Comparison of ENCODE assay signal across 8 mouse cellular contexts in the genomic region with DNA sequence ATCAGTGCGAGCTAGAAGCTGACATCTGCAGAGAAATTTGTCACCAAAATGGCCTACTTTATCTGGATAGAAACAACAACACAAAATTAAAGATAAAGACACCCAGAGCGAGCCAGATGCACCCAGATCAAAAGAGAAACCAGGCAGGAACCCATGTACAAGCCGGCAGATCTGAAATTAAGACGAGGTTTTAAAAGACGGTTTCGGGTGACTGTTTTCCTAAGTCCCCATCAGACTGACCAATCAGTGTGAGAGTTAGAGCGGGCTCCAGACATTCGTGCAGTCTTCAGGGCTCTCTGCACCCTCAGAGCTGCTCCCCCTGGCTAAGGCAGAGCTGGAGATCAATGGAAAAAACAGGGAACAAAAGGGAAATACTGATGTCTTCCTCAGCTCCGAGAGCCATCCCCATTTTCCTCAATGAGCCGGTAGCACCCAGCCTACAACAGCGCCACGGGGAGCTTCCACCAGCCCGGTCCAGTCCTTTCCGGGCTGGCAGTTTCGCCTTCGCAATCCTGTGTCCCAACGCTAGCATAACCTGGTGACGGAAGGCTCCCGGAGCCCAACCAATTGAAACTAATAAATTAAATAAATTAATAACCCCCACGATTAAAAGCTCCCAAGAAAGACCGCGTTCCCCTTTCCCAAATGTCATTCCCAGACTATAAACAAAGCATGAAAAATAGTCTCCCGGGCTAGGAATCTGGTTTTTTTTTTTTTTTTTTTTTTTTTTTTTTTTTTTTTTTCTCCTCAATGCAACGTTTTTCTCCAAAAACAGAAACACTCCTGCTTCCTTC. TPM values are rescaled to one million over a fixed set of nuclear protein-coding genes. Genes with fewer than 3 reads are reported as not detected.
DNase-seq lines count a peak whose midpoint lies in the region; ATAC-seq and TF ChIP-seq lines count a peak whose summit lies in the region.

No protein-coding gene starts in this region.

- peak in 1 of 2 experiments; percentile 23; a peak in 2 of 4 replicates for TF ChIP-seq CTCF in CH12.LX (conservative IDR thresholded peaks at IDR 0.05 in 1 of 2, IDR thresholded peaks at IDR 0.05 in 1 of 2; ENCODE audit: low read depth in 2 of 2, low read length in 2 of 2)
- TF ChIP-seq CTCF in bone marrow, adult 2 months (IDR thresholded peaks at IDR 0.05; ENCODE audit: control insufficient read depth, insufficient read depth, low read length) = no peak
- no peak for TF ChIP-seq CTCF in embryonic fibroblast, embryonic 13.5 days (IDR thresholded peaks at IDR 0.05; ENCODE audit: borderline replicate concordance, insufficient read depth, low read length)
- peak; percentile 37 for TF ChIP-seq CTCF in stomach, postnatal 0 days (IDR thresholded peaks at IDR 0.05; ENCODE audit: low read depth)

- peak overlapping the region; percentile 86 for H3K9ac ChIP-seq in CH12.LX (ENCODE audit: insufficient read depth, low read depth)
- H3K9ac ChIP-seq in heart, embryonic 13.5 days = peak overlapping the region; percentile 96
- peak overlapping the region; percentile 87 for H3K9ac ChIP-seq in kidney, embryonic 16.5 days (replicated peaks; ENCODE audit: low read length)
- H3K9ac ChIP-seq in liver, embryonic 11.5 days (ENCODE audit: low read depth, low read length) = peak overlapping the region; percentile 58
- H3K9ac ChIP-seq in stomach, postnatal 0 days (ENCODE audit: low read length) = peak overlapping the region; percentile 70

- 0% methylated on average over 24 of the region's 24 CpGs for WGBS in bone marrow, adult 2 months
- under 1% methylated on average over 24 of the region's 24 CpGs for whole genome bisulfite sequencing in heart, embryonic 13.5 days
- under 1% methylated on average over 24 of the region's 24 CpGs for WGBS in kidney, embryonic 16.5 days
- WGBS in liver, embryonic 11.5 days = under 1% methylated on average over 24 of the region's 24 CpGs
- 2% methylated on average over 24 of the region's 24 CpGs for WGBS in stomach, postnatal 0 days

- peak; percentile 39; the same call in 1 of the 2 replicates for TF ChIP-seq EP300 in CH12.LX (IDR thresholded peaks at IDR 0.05; ENCODE audit: low read length)
- TF ChIP-seq EP300 in stomach, postnatal 0 days (optimal IDR thresholded peaks at IDR 0.05) = no peak

- peaks cover 0 to 20% of the 10 kb centered on the region in 2 experiments for H3K36me3 ChIP-seq in CH12.LX (replicated peaks in 1 of 2; ENCODE audit: control insufficient read depth in 1 of 2, insufficient read depth in 1 of 2, low read length in 1 of 2)
- H3K36me3 ChIP-seq in heart, embryonic 13.5 days = no peaks in the 10 kb centered on the region
- no peaks in the 10 kb centered on the region for H3K36me3 ChIP-seq in kidney, embryonic 16.5 days (ENCODE audit: insufficient read depth, low read length)
- H3K36me3 ChIP-seq in liver, embryonic 11.5 days (ENCODE audit: control insufficient read depth, insufficient read depth, low read length) = no peaks in the 10 kb centered on the region
- no peaks in the 10 kb centered on the region for H3K36me3 ChIP-seq in stomach, postnatal 0 days (ENCODE audit: control insufficient read depth, insufficient read depth, low read length)

- peaks cover 0 to 31% of the 10 kb centered on the region in 2 experiments; a peak in 2 of 4 replicates for H3K4me1 ChIP-seq in CH12.LX (ENCODE audit: control insufficient read depth in 1 of 2, insufficient read depth in 2 of 2)
- H3K4me1 ChIP-seq in bone marrow, adult 2 months (ENCODE audit: control insufficient read depth, insufficient read depth, low read length) = peaks cover 3% of the 10 kb centered on the region
- peaks cover 2% of the 10 kb centered on the region; the same call in 1 of the 2 replicates for H3K4me1 ChIP-seq in embryonic fibroblast, embryonic 13.5 days (ENCODE audit: control insufficient read depth, insufficient read depth, low read length)
- H3K4me1 ChIP-seq in heart, embryonic 13.5 days = peaks cover 56% of the 10 kb centered on the region
- peaks cover 26% of the 10 kb centered on the region for H3K4me1 ChIP-seq in kidney, embryonic 16.5 days (ENCODE audit: insufficient read depth, low read length)
- H3K4me1 ChIP-seq in liver, embryonic 11.5 days (replicated peaks; ENCODE audit: control insufficient read depth, insufficient read depth, low read length) = peaks cover 36% of the 10 kb centered on the region
- 0 out of 2 replicates have a peak, but pooled peaks cover 2% of the 10 kb centered on the region for H3K4me1 ChIP-seq in stomach, postnatal 0 days (replicated peaks; ENCODE audit: control insufficient read depth, insufficient read depth)

- peak overlapping the region; percentile 67 to 93 (median 78) for H3K4me3 ChIP-seq in CH12.LX (replicated peaks in 1 of 3; ENCODE audit: low read depth in 2 of 3, low read length in 2 of 3, poor library complexity in 1 of 3)
- peak overlapping the region; percentile 84 for H3K4me3 ChIP-seq in bone marrow, adult 2 months (replicated peaks; ENCODE audit: control insufficient read depth, low read depth, low read length)
- peak overlapping the region; percentile 88 for H3K4me3 ChIP-seq in embryonic fibroblast, embryonic 13.5 days (ENCODE audit: insufficient read depth, low read length)
- H3K4me3 ChIP-seq in heart, embryonic 13.5 days = peak overlapping the region; percentile 91
- peak overlapping the region; percentile 80 for H3K4me3 ChIP-seq in kidney, embryonic 16.5 days (ENCODE audit: low read length)
- H3K4me3 ChIP-seq in liver, embryonic 11.5 days (ENCODE audit: low read depth, low read length) = peak overlapping the region; percentile 61
- peak overlapping the region; percentile 83 for H3K4me3 ChIP-seq in stomach, postnatal 0 days (ENCODE audit: low read depth, low read length)

- TF ChIP-seq POLR2A in CH12.LX (IDR thresholded peaks at IDR 0.05; ENCODE audit: low read depth, low read length) = peak; percentile 41; the same call in 1 of the 2 replicates
- no peak for TF ChIP-seq POLR2A in bone marrow, adult 2 months (IDR thresholded peaks at IDR 0.05; ENCODE audit: borderline replicate concordance, control insufficient read depth, low read depth, low read length)
- no peak for TF ChIP-seq POLR2A in embryonic fibroblast, embryonic 13.5 days (IDR thresholded peaks at IDR 0.05; ENCODE audit: low read depth, low read length)

- peak overlapping the region; percentile 58 for H3K27ac ChIP-seq in CH12.LX (ENCODE audit: insufficient read depth, low read depth)
- H3K27ac ChIP-seq in bone marrow, adult 2 months (ENCODE audit: control insufficient read depth, insufficient read depth, low read depth, low read length, poor library complexity) = peak overlapping the region; percentile 50
- peak overlapping the region; percentile 37 for H3K27ac ChIP-seq in embryonic fibroblast, embryonic 13.5 days (ENCODE audit: insufficient read depth, low read length)
- peak overlapping the region; percentile 88 for H3K27ac ChIP-seq in heart, embryonic 13.5 days (replicated peaks)
- H3K27ac ChIP-seq in kidney, embryonic 16.5 days (ENCODE audit: low read length) = peak overlapping the region; percentile 48; the same call in 1 of the 2 replicates
- peak overlapping the region; percentile 82 for H3K27ac ChIP-seq in liver, embryonic 11.5 days (ENCODE audit: low read depth, low read length)
- peak overlapping the region; percentile 89 for H3K27ac ChIP-seq in stomach, postnatal 0 days (replicated peaks)

- peaks cover 37% of the 10 kb centered on the region for H3K79me2 ChIP-seq in CH12.LX (replicated peaks; ENCODE audit: control insufficient read depth, extremely low read depth, insufficient read depth, poor library complexity, severe bottlenecking)

- in situ Hi-C loops in CH12.LX (cut with MboI; ENCODE audit: low pct_ligation_motif_present, low pct_unique_long_range_greater_than_20kb, low sequenced_read_pairs) = loop anchor here (5.0 kb wide), 1 partner anchor 65 kb away; no protein-coding TSS in a partner anchor

- no peak for ATAC-seq in heart, embryonic 13.5 days (ENCODE audit: extremely low read depth, insufficient number of reproducible peaks, low FRiP score, low TSS enrichment)
- peak; percentile 69 for ATAC-seq in kidney, embryonic 16.5 days (ENCODE audit: low FRiP score, low TSS enrichment)
- peak; percentile 54 for ATAC-seq in liver, embryonic 11.5 days (replicated peaks; ENCODE audit: low FRiP score)
- ATAC-seq in stomach, postnatal 0 days (ENCODE audit: low FRiP score, low TSS enrichment) = peak; percentile 76

- TF ChIP-seq RAD21 in CH12.LX (IDR thresholded peaks at IDR 0.05; ENCODE audit: low read depth, low read length) = no peak

- peak; percentile 66 for DNase-seq in CH12.LX (ENCODE audit: extremely low read depth)
- DNase-seq in liver, embryonic 11.5 days (ENCODE audit: low spot score) = peak; percentile 75
- DNase-seq in naive thymus-derived CD4-positive, alpha-beta T cell, adult 2 months (ENCODE audit: low read depth) = peak; percentile 60
- peak; percentile 72 for DNase-seq in stomach, postnatal 0 days (ENCODE audit: low spot score)

- dilution Hi-C loops in CH12.LX (cut with MboI; ENCODE audit: extremely low pct_ligation_motif_present, extremely low pct_unique_long_range_greater_than_20kb, low sequenced_read_pairs) = no loop called here

- peak overlapping the region; percentile 99 for H3K4me2 ChIP-seq in CH12.LX (ENCODE audit: insufficient read depth, low read depth, poor library complexity, severe bottlenecking)
- H3K4me2 ChIP-seq in heart, embryonic 13.5 days = peak overlapping the region; percentile 76
- peak overlapping the region; percentile 87 for H3K4me2 ChIP-seq in kidney, embryonic 16.5 days (replicated peaks; ENCODE audit: low read depth, low read length)
- H3K4me2 ChIP-seq in liver, embryonic 11.5 days = peak overlapping the region; percentile 87
- H3K4me2 ChIP-seq in stomach, postnatal 0 days (replicated peaks; ENCODE audit: low read depth) = peak overlapping the region; percentile 88

- H3K9me3 ChIP-seq in CH12.LX (replicated peaks; ENCODE audit: low read length) = no peaks in the 10 kb centered on the region
- no peaks in the 10 kb centered on the region for H3K9me3 ChIP-seq in heart, embryonic 13.5 days
- H3K9me3 ChIP-seq in kidney, embryonic 16.5 days (ENCODE audit: low read length) = no peaks in the 10 kb centered on the region
- no peaks in the 10 kb centered on the region for H3K9me3 ChIP-seq in liver, embryonic 11.5 days (ENCODE audit: control insufficient read depth, low read length)
- H3K9me3 ChIP-seq in stomach, postnatal 0 days (ENCODE audit: control insufficient read depth, low read length) = no peaks in the 10 kb centered on the region

- H3K27me3 ChIP-seq in CH12.LX (replicated peaks) = no peaks in the 10 kb centered on the region
- no peaks in the 10 kb centered on the region for H3K27me3 ChIP-seq in heart, embryonic 13.5 days (replicated peaks)
- 0 out of 2 replicates have a peak, but pooled peaks cover 2% of the 10 kb centered on the region for H3K27me3 ChIP-seq in kidney, embryonic 16.5 days (ENCODE audit: insufficient read depth, low read length)
- no peaks in the 10 kb centered on the region for H3K27me3 ChIP-seq in liver, embryonic 11.5 days (replicated peaks; ENCODE audit: control insufficient read depth, insufficient read depth, low read length)
- H3K27me3 ChIP-seq in stomach, postnatal 0 days (ENCODE audit: control insufficient read depth, insufficient read depth, low read length) = no peaks in the 10 kb centered on the region

RNA-seq across cellular contexts. Expression of a gene that starts 1.1 kb away (rescaled TPM):
- total RNA-seq in CH12.LX (2012; rRNA removed) (21.1 and 26.8 TPM in 2 replicates), CH12.LX (2014; rRNA removed) (9.7 and 10.0 TPM in 2 replicates)
- 11.0 and 12.5 TPM in 2 replicates for polyA plus RNA-seq in CH12.LX (2012; ENCODE audit: insufficient read length, low read depth)
- 20.7 and 23.7 TPM in 2 replicates for polyA plus RNA-seq in bone marrow, adult 2 months (2011; ENCODE audit: insufficient read depth, insufficient read length, low replicate concordance, missing spikeins)
- polyA plus RNA-seq in embryonic fibroblast, embryonic 13.5 days (2011; ENCODE audit: insufficient read length, low read depth, missing spikeins) = 39.6 and 59.0 TPM in 2 replicates
- 51.9 and 58.9 TPM in 2 replicates for polyA plus RNA-seq in heart, embryonic 13.5 days (2015; fragmentation: Nextera tagmentation; extraction: Ambion mirVana)
- 54.0 and 59.1 TPM in 2 replicates for polyA plus RNA-seq in kidney, embryonic 16.5 days (2015; fragmentation: Nextera tagmentation; extraction: Ambion mirVana)
- polyA plus RNA-seq in liver, embryonic 11.5 days (2014; fragmentation: Nextera tagmentation; extraction: Ambion mirVana) = 50.2 and 52.7 TPM in 2 replicates
- polyA plus RNA-seq in stomach, postnatal 0 days (2015; fragmentation: Nextera tagmentation; extraction: Ambion mirVana) = 40.1 and 44.1 TPM in 2 replicates

Comparison
In these comparisons a context has a peak if more than half of its experiments do, and no peak if none do; other contexts are left out.
1. H3K27ac ChIP-seq: peak in every context shown above with its lines; median percentile 89 in stomach, postnatal 0 days; 88 in heart, embryonic 13.5 days; 82 in liver, embryonic 11.5 days; 58 in CH12.LX; 50 in bone marrow, adult 2 months; 48 in kidney, embryonic 16.5 days; 37 in embryonic fibroblast, embryonic 13.5 days.